Mouse (Mus musculus): ENCODE results near the gene Pcgf6.
"Not testable (repeated sequence)": the region's sequence is repeated elsewhere in the genome, so short reads cannot be mapped to it uniquely, and the experiment has no call there.

The Pcgf6 gene

GRCm38 (mm10) chr19:46998168-46998870 lies 52.4 kb downstream of the Pcgf6 start:
- no peak for DNase-seq (ENCODE audit: low spot score)

DNA sequence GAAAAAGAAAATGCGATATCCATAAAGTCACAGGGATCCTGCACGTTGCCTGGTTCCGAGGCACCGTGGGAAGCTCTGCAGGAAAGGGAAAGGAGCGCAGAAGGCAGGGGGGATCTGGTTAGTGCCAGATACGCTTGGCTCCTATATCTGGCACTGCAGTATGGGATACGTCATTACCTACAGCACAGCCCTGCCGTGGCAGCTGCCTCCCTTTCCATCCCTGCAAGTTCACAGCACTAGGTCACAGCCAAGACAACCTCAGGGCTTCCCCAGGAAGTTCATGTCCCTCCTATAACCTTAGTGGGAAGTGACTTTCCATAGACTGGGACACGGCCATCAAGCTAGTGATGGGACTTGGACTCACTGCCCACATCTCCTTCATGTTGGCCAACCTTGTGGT lies 54.6 kb downstream of the Pcgf6 start:
- no peak for DNase-seq (ENCODE audit: low spot score)

DNA sequence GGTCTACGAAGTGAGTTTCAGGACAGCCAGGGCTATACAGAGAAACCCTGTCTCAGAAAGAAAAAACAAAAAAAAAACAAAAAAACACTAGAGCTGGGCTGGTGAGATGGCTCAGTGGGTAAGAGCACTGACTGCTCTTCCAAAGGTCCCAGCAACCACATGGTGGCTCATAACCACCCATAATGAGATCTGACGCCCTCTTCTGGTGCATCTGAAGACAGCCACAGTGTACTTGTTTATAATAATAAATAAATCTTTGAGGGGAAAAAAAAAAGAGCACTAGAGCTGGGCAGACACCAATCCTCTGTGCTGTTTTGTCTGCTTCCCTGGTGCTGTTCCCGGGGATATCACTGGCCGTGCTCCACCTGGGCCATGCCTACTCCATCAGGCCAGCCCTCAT lies 58.4 kb downstream of the Pcgf6 start:
- DNase-seq (ENCODE audit: low spot score): not testable (repeated sequence)

DNA sequence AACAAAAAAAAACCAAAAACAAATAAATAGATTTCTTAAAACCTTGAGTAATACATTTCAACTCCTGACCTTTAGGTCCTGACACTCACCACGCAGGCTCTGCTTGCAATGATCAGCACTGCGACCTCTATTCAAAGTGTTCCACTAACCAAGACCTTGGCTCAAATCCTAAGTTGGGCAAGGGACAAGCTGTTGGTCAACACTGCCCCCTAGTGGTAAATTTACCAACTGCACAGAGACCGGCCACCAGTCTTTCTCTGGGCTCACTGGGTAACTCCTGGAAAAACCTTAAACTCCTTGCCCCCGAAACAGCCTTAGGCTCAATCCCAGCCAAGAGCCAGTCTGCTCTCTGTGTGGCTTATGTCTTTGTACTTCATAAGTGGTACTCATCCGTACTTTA lies 59.6 kb downstream of the Pcgf6 start:
- DNase-seq (ENCODE audit: low spot score): no peak

DNA sequence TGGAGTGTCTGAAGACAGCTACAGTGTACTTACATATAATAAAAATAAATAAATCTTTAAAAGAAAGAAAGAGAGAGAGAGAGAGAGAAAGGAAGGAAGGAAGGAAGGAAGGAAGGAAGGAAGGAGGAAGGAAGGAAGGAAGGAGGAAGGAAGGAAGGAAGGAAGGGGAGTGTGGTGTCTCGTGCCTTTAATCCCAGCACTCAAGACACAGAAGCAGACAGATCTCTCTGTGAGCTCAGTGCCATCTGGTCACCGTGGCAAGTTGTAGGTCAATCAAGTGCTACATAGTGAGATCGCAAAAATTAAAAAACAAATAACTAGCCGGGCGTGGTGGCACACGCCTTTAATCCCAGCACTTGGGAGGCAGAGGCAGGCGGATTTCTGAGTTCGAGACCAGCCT lies 60.1 kb downstream of the Pcgf6 start:
- not testable (repeated sequence) for DNase-seq (ENCODE audit: low spot score)

DNA sequence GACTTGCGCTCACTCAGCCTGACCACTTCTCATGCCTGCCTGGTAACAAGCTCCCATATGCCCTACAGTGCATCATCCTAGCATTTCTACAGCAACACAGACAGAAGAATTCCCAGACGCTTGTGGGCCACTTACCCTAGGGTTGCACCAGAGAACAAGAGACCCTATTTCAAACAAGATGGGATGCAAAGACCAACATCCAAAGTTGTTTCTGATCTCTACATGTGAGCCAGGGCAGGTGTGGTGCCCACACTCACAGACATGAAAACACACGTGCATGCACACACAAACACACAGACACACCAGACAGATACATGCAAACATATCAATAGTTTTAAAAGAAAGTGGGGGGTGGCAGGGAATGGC lies 60.6 kb downstream of the Pcgf6 start:
- DNase-seq (ENCODE audit: low spot score): no peak

GRCm38 (mm10) chr19:46989479-46990152 lies 61.1 kb downstream of the Pcgf6 start:
- DNase-seq (ENCODE audit: low spot score): no peak

DNA sequence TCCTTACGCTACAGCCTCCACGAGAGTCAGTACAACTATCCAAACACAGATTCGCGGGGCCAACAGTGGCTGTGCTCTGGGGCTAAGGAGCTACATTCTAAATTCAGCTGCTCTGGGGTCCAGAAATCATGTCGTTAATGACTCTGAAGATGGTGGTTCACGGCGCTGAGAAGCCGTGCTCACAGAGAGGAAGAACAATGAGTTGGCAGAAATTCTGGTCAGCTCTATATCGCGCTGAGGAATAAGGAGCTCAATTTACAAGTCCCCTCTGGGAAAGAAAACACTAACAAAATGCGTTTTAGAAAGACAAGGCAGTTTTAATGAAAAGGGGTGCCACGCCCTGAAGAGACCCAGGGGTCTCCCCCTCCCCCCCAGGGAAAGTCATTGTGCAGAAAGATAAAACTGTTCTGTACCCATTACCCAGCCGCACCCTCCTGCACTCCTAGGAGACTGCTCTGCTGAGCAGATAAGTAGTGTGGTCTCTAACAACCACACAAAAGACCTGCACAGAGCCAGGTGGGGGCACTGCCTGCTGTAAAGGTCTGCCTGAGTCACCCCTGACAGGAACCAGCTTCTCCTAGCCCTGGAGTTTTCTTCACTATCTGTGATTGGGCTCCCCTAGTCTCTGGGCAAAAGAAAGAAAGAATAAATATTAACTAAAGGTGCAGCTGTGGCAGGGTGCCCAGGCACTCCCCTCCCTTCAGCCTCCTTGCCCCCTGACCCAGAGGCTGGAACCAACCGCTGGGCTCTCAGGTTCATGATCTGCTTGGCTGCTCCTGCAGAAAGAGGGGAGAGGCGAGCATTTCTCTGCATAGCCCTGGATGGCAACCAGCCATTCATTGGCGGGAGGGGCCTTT lies 62.2 kb downstream of the Pcgf6 start:
- DNase-seq (ENCODE audit: low spot score): no peak

DNA sequence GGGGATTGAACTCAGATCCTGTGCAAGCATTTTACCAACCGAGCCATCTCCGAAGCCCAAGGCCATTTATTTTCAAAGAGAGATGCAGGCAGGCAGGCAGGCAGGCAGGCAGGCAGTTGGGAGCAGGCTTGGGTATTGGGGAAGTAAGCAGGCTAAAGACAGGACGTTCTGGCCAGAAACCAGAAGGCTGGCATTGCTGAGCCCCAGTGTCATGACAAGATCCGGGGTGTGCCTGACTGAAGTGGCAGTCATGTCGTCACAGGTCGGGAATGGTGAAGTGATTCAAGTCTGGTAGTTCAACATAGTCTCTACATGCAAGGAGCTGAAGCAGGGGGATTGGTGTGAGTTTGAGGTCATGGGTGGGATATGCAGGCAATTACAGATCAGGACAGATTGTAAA lies 63.1 kb downstream of the Pcgf6 start:
- DNase-seq (ENCODE audit: low spot score): no peak

DNA sequence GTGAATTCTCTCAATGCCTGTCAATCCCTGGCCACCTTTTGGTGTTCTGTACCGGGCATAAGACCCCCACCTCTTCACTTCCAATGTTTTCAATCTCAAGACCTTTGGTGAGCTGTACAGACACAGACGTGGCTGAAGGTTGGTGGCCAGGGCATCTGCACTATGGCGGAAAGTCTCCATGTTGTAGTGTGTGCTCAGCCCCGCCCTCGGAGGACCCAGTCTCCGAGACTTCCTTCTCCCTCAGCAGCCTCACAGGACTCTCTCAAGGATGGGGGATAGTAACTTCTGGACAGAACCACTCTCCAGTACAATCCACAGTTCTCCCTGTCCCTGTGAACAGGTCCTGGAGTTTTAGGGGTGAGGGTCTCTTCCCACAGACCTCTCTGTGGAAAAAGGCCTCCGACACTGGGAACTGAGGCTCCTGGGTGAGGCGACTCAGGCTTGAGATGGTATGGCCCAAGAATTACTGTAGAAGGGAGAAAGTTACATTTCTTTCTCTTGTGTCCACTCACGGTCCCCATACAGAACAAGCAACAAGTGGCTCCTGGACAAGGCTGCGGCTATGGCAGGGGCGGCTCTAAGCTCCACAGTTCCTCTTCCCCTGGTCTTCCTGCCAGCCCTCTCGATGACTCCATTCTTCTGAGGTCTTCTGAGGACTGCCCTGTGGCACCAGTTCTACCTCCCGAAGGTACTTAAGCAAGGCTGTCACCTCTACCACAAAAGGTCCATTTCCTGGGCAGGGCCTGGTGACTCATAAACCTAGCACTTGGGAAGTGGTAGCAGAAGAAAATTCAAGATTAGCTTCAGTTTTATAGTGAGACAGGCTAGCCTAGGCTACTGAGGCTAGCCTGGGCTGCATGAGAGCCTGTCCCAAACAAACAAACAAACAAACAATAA lies 65.7 kb downstream of the Pcgf6 start:
- DNase-seq (ENCODE audit: low spot score): no peak

DNA sequence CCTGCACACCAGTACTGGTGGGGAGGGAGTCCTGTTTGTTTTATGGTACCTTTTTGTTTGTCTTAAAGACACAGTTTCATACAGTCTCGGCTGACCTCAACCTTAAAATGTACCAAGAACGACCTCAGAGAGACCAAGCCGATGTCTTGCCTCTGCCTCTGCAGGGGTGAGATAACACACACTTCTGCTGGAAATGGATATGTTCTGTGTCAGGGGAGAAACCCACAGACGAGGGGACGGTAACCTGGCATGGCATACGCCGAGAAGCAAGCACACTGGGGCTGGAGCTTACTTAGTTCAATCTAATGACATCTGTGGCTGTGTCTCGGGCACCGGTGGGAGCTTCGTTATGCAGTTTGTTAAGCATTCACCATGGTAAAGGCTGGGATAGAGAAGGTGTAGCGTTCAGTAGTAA lies 66.7 kb downstream of the Pcgf6 start:
- no peak for DNase-seq (ENCODE audit: low spot score)

Measured in left cerebral cortex, adult 11 months (tissue).